ENCODE assay signal across 14 mouse cellular contexts in genomic region chr7:80072297-80072696, GRCm38 (mm10). TPM values are rescaled to one million over a fixed set of nuclear protein-coding genes. Genes with fewer than 3 reads are reported as not detected.
DNase-seq lines count a peak whose midpoint lies in the region; ATAC-seq and TF ChIP-seq lines count a peak whose summit lies in the region.
"Had no signal": no experiment of that assay in that cellular context is flagged by ENCODE, and none has a peak within 500 bp of the region (broad histone marks: within the 10 kb centered on the region; RNA-seq: fewer than 3 reads in every experiment).

No protein-coding gene starts in this region.

- H3K9me3 ChIP-seq in forebrain, embryonic 14.5 days (replicated peaks; ENCODE audit: control insufficient read depth, low read length): no peaks in the 10 kb centered on the region
- H3K9me3 ChIP-seq: liver, embryonic 13.5 days had no signal

- H3K27ac ChIP-seq in forebrain, embryonic 14.5 days (ENCODE audit: low read depth, low read length): no peak overlapping the region
- H3K27ac ChIP-seq in olfactory bulb, adult 2 months (ENCODE audit: insufficient read depth, low read depth, low read length): peak overlapping the region; percentile 37
- H3K27ac ChIP-seq: liver, embryonic 13.5 days had no signal

- peak; percentile 65 to 77 for DNase-seq in layer of hippocampus, adult 18-20 months (ENCODE audit: low spot score in 2 of 2)
- no peak for DNase-seq in layer of hippocampus, postnatal 10 days (ENCODE audit: low spot score in 2 of 2)
- DNase-seq in forebrain, embryonic 14.5 days (ENCODE audit: low spot score): peak; percentile 61
- DNase-seq in left cerebral cortex, adult 18-20 months (ENCODE audit: low spot score in 2 of 2): peak; percentile 51 to 71
- no peak for DNase-seq in cerebellum, adult 9-11 months
- no peak for DNase-seq in yolk sac, embryonic 10.5 days (ENCODE audit: low spot score)
- DNase-seq in heart, postnatal 4 days: no peak
- DNase-seq: adrenal gland, postnatal 14 days; cerebellum, postnatal 25 days; heart, postnatal 14 days; kidney, postnatal 14 days; liver, embryonic 13.5 days; thymus, postnatal 4 days had no signal

- H3K4me2 ChIP-seq in forebrain, embryonic 14.5 days (ENCODE audit: low read length): no peak overlapping the region
- H3K4me2 ChIP-seq: liver, embryonic 13.5 days had no signal

- peaks cover 48% of the 10 kb centered on the region for H3K4me1 ChIP-seq in forebrain, embryonic 14.5 days (ENCODE audit: control insufficient read depth, insufficient read depth, low read length)
- H3K4me1 ChIP-seq in olfactory bulb, adult 2 months (ENCODE audit: control insufficient read depth, insufficient read depth, low read length): peaks cover 78% of the 10 kb centered on the region

- no peak for TF ChIP-seq POLR2A in olfactory bulb, adult 2 months (IDR thresholded peaks at IDR 0.05; ENCODE audit: insufficient read depth, low read depth, low read length)

- 37% methylated on average over 6 of the region's 6 CpGs for WGBS in forebrain, embryonic 14.5 days
- 12% methylated on average over 6 of the region's 6 CpGs for WGBS in olfactory bulb, adult 2 months

- ATAC-seq in forebrain, embryonic 14.5 days: no peak

- H3K9ac ChIP-seq in forebrain, embryonic 14.5 days (ENCODE audit: low read length): 0 out of 2 replicates have a peak overlapping the region, but pooled peaks have one; percentile 8
- H3K9ac ChIP-seq: liver, embryonic 13.5 days had no signal

- H3K27me3 ChIP-seq in forebrain, embryonic 14.5 days (replicated peaks; ENCODE audit: control insufficient read depth, insufficient read depth, low read length): no peaks in the 10 kb centered on the region
- H3K27me3 ChIP-seq: liver, embryonic 13.5 days had no signal

- TF ChIP-seq CTCF in olfactory bulb, adult 2 months (IDR thresholded peaks at IDR 0.05; ENCODE audit: insufficient read depth, low read depth, low read length): no peak

- H3K36me3 ChIP-seq in forebrain, embryonic 14.5 days (ENCODE audit: control insufficient read depth, insufficient read depth, low read length): no peaks in the 10 kb centered on the region
- H3K36me3 ChIP-seq: liver, embryonic 13.5 days had no signal

- H3K4me3 ChIP-seq in forebrain, embryonic 14.5 days (ENCODE audit: low read depth, low read length): no peak overlapping the region
- no peak overlapping the region for H3K4me3 ChIP-seq in olfactory bulb, adult 2 months (ENCODE audit: insufficient read depth, low read depth, low read length)
- H3K4me3 ChIP-seq: liver, embryonic 13.5 days had no signal

RNA-seq across cellular contexts. Expression of gene Idh2, which starts 42.9 kb away (rescaled TPM):
- 10 to 100 TPM; 65.3 to 66.5 TPM for total RNA-seq in layer of hippocampus, adult 18-20 months (2021)
- total RNA-seq in layer of hippocampus, postnatal 10 days (2021): 10 to 100 TPM; 60.9 to 67.7 TPM
- polyA plus RNA-seq in forebrain, embryonic 14.5 days (2014; fragmentation: Nextera tagmentation; extraction: Ambion mirVana): 315 and 338 TPM in 2 replicates
- 10 to 100 TPM; 51.5 to 63.4 TPM for total RNA-seq in left cerebral cortex, adult 18-20 months (2021)
- not detected in 2 replicates for polyA plus RNA-seq in olfactory bulb, adult 2 months (2012; ENCODE audit: insufficient read depth, insufficient read length, low replicate concordance, missing spikeins)
- 1,000 to 10,000 TPM; 1,640 to 1,742 TPM for total RNA-seq in heart, postnatal 4 days (2021)

RNA-seq across cellular contexts. Expression of gene Zfp710, which starts 47.7 kb away (rescaled TPM):
- total RNA-seq in layer of hippocampus, adult 18-20 months (2021): 10 to 100 TPM; 25.6 to 26.0 TPM
- 10 to 100 TPM; 18.3 to 19.8 TPM for total RNA-seq in layer of hippocampus, postnatal 10 days (2021)
- polyA plus RNA-seq in forebrain, embryonic 14.5 days (2014; fragmentation: Nextera tagmentation; extraction: Ambion mirVana): 17.6 and 18.3 TPM in 2 replicates
- total RNA-seq in left cerebral cortex, adult 18-20 months (2021): 10 to 100 TPM; 19.4 to 22.1 TPM
- not detected in 2 replicates for polyA plus RNA-seq in olfactory bulb, adult 2 months (2012; ENCODE audit: insufficient read depth, insufficient read length, low replicate concordance, missing spikeins)
- 10 to 100 TPM; 20.3 to 20.7 TPM for total RNA-seq in heart, postnatal 4 days (2021)

Comparison
In these comparisons a context has a peak if more than half of its experiments do, and no peak if none do; other contexts are left out.
1. DNase-seq: peak in layer of hippocampus, adult 18-20 months (2 of 2), forebrain, embryonic 14.5 days (single experiment) and left cerebral cortex, adult 18-20 months (2 of 2); none in layer of hippocampus, postnatal 10 days (0 of 2), cerebellum, adult 9-11 months (single experiment), yolk sac, embryonic 10.5 days (single experiment) and heart, postnatal 4 days (single experiment).
2. RNA of gene Idh2, which starts 42.9 kb away (total RNA-seq): 1,640 to 1,742 TPM in heart, postnatal 4 days; 60.9 to 67.7 TPM in layer of hippocampus, postnatal 10 days, 65.3 to 66.5 TPM in layer of hippocampus, adult 18-20 months and 51.5 to 63.4 TPM in left cerebral cortex, adult 18-20 months; every median in the first group is over 10 times any median in the second.